Mouse (Mus musculus): Measurements from ENCODE around the gene Wdr24.

DNA sequence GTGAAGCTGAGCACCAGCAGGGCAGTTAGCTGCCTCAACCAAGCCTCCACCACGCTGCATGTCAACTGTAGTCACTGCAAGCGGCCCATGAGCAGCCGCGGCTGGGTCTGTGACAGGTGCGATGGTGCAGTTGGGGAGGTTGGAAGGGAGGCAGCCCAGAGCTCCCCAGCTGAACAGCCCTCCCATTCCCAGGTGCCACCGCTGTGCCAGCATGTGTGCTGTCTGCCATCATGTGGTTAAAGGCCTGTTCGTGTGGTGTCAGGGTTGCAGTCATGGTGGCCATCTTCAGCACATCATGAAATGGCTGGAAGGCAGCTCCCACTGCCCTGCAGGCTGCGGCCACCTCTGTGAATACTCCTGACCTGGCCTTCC lies 4.8 kb downstream of the Wdr24 start:
- TF ChIP-seq POLR2A (IDR thresholded peaks at IDR 0.05; ENCODE audit: low read depth, low read length) (no peak), CTCF (IDR thresholded peaks at IDR 0.05; ENCODE audit: borderline replicate concordance, insufficient read depth, low read length) (no peak)
